Mouse (Mus musculus) cerebellum, adult 2 months (tissue): ENCODE measurements at regions not wholly inside any gene's neighbourhood (a gene's known extent, or its start where the extent isn't known, plus 50 kb on each side); places are given as distances from the start of the nearest gene placed in this dataset.

Experiments
- DNase-seq, 2 experiments: peaks; one replicate each; pipeline ENCODE4 v3.0.0; 2021
- H3K27ac ChIP-seq: fragments of 200-500 bp; 2 replicates; pipeline ENCODE4 v1.5.1; 2012; ENCODE audit warnings: low read length, control low read depth, inconsistent platforms; ENCODE audit not compliant: insufficient read depth
- H3K27me3 ChIP-seq: fragments of 200-500 bp; 2 replicates; pipeline ENCODE4 v1.6.1; 2012; ENCODE audit warnings: inconsistent platforms, mild to moderate bottlenecking, low read length, moderate library complexity; ENCODE audit not compliant: control insufficient read depth, insufficient read depth
- H3K4me1 ChIP-seq: fragments of 200-500 bp; 2 replicates; pipeline ENCODE4 v1.6.1; 2011; ENCODE audit warnings: low read length; ENCODE audit not compliant: control insufficient read depth, insufficient read depth
- H3K4me3 ChIP-seq: fragments of 200-500 bp; replicated peaks from 2 replicates; pipeline ENCODE3; 2011; ENCODE audit warnings: mild to moderate bottlenecking, low read depth, low read length, control low read depth; ENCODE audit not compliant: insufficient read depth
- CTCF ChIP-seq: fragments of 200-500 bp; IDR thresholded peaks from 2 replicates; pipeline ENCODE4 v1.5.1; 2011; ENCODE audit warnings: low read depth, mild to moderate bottlenecking, control low read depth, low read length, moderate library complexity, borderline replicate concordance; ENCODE audit not compliant: insufficient read depth
- POLR2A ChIP-seq: fragments of 200-500 bp; IDR thresholded peaks from 2 replicates; pipeline ENCODE4 v1.6.1; 2011; ENCODE audit warnings: low read length, control low read depth, borderline replicate concordance; ENCODE audit not compliant: insufficient read depth
- WGBS: fragments of 180-500 bp; shearing (Covaris S2); methylation state at CpG from one replicate; pipeline ENCODE4 v1.1.7; 2018; 5-methylcytosine and 5-hydroxymethylcytosine counted together

DNA sequence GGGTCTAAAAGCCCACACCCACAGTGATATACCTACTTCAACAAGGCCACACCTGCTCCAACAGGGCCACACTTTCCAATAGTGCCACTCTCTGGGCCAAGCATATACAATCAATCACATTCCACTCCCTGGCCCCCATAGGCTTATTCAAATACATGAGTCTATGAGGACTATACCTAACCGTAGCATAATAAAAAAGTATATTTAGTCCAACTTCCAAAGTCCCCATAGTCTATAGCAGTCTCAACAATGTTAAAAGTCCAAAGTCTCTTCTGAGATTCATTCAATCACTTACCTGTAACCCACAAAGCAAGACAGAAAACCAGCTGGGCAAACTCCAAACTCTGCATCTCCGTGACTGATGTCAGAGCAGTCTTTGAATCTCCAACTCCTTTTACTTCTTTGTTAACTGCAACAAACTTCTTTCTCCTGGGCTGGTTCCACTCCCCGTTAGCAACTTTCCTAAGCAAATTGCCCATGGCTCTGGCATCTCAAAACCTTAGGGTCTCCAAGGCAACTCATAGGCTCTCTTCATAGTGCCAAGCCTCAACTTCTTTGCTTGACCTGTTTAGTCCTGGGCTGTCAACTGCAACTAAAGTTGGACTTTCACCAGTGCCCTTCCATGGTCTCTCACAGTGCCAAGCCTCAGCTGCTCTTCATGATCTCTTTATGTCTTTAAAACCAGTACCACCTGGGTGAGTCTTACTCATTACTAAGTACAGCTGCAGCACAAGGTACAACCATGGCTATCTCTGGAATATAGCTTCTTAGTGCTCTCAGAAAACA, 168.6 kb upstream of the Bmp2 start:
- Histone ChIP-seq H3K4me1 (no peaks in the 10 kb centered on the region), H3K4me3 (no peak overlapping the region), H3K27me3 (no peaks in the 10 kb centered on the region), H3K27ac (no peak overlapping the region)
- 84% methylated on average over 3 of the region's 3 CpGs for WGBS
- no peak for TF ChIP-seq POLR2A
- no peak for TF ChIP-seq CTCF
- no peak for DNase-seq

- WGBS = 79% methylated on average over 2 of the region's 2 CpGs
- TF ChIP-seq POLR2A (no peak), CTCF (no peak)
- no peaks in the 10 kb centered on the region for H3K4me1 ChIP-seq
- no peak overlapping the region for H3K4me3 ChIP-seq
- no peak for DNase-seq
- no peak overlapping the region for H3K27ac ChIP-seq
- no peaks in the 10 kb centered on the region for H3K27me3 ChIP-seq
Observed at GRCm38 (mm10) chr2:133385297-133385696, 166.7 kb upstream of the Bmp2 start.

DNA sequence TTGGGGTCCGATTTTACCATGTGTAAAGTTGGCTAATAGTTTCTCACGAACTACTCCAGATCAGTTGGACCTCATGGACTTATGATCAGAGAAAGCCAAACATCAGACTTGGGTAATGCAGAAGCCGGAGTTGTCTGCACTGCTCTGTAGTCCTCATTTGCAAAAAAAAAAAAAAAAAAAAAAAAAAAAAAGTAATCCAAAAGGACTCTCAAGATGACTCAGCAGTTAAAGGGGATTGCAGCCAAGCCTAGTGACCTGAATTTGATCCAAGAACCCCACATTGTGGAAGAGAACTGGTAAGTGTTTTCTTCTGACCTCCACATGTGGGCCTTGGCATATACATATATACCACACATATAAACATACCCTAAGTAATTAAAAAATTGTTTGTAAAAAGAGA, 164.6 kb upstream of the Bmp2 start:
- WGBS = 85% methylated on average over 3 of the region's 3 CpGs
- Histone ChIP-seq H3K4me3 (no peak overlapping the region), H3K4me1 (no peaks in the 10 kb centered on the region), H3K27me3 (no peaks in the 10 kb centered on the region), H3K27ac (no peak overlapping the region)
- TF ChIP-seq POLR2A = no peak
- DNase-seq = no peak

GRCm38 (mm10) chr2:133392298-133392697, 159.7 kb upstream of the Bmp2 start:
- H3K4me1 ChIP-seq = no peaks in the 10 kb centered on the region
- 18% methylated on average over 9 of the region's 9 CpGs for WGBS

GRCm38 (mm10) chr2:133397566-133397965, 154.4 kb upstream of the Bmp2 start:
- 34% methylated on average over 2 of the region's 2 CpGs for WGBS
- TF ChIP-seq POLR2A (no peak), CTCF (no peak)
- no peak overlapping the region for H3K4me3 ChIP-seq
- H3K27ac ChIP-seq = no peak overlapping the region
- no peak for DNase-seq
- H3K27me3 ChIP-seq = no peaks in the 10 kb centered on the region
- no peaks in the 10 kb centered on the region for H3K4me1 ChIP-seq

More at GRCm38 (mm10) chr2:133392298-133392697, 159.7 kb upstream of the Bmp2 start:
- no peak overlapping the region for H3K27ac ChIP-seq
- H3K4me3 ChIP-seq = no peak overlapping the region
- no peaks in the 10 kb centered on the region for H3K27me3 ChIP-seq
- DNase-seq = no peak
- no peak for TF ChIP-seq POLR2A
- TF ChIP-seq CTCF = no peak

- Histone ChIP-seq H3K27me3 (no peaks in the 10 kb centered on the region), H3K4me1 (no peaks in the 10 kb centered on the region), H3K4me3 (no peak overlapping the region), H3K27ac (no peak overlapping the region)
- TF ChIP-seq POLR2A (no peak), CTCF (no peak)
- WGBS = 87% methylated on average over 5 of the region's 5 CpGs
- DNase-seq = no peak
Observed at GRCm38 (mm10) chr2:133399059-133399690, 152.8 kb upstream of the Bmp2 start.

- 18% methylated on average over 3 of the region's 3 CpGs for WGBS
- Histone ChIP-seq H3K4me1 (no peaks in the 10 kb centered on the region), H3K27ac (no peak overlapping the region), H3K27me3 (no peaks in the 10 kb centered on the region), H3K4me3 (no peak overlapping the region)
- no peak for DNase-seq
- no peak for TF ChIP-seq CTCF
- TF ChIP-seq POLR2A = no peak
Observed at GRCm38 (mm10) chr2:133400963-133401362, 151.0 kb upstream of the Bmp2 start.

- DNase-seq = no peak
- Histone ChIP-seq H3K27me3 (no peaks in the 10 kb centered on the region), H3K4me3 (no peak overlapping the region), H3K27ac (no peak overlapping the region), H3K4me1 (no peaks in the 10 kb centered on the region)
- 82% methylated on average over 8 of the region's 8 CpGs for WGBS
- no peak for TF ChIP-seq POLR2A
- TF ChIP-seq CTCF = no peak
Observed at GRCm38 (mm10) chr2:133416990-133417581, 134.9 kb upstream of the Bmp2 start.
